Mouse (Mus musculus) CD4-positive, CD25-positive, alpha-beta regulatory T cell, adult 4 months (primary cell): ENCODE measurements around the gene Tas2r114. TPM values are rescaled to one million over a fixed set of nuclear protein-coding genes. Genes with fewer than 3 reads are reported as not detected.

Experiments used
- ATAC-seq: one replicate; pipeline ENCODE4 v1.8.0; 2017
- polyA plus RNA-seq, 2 experiments: library from polyadenylated mRNA; unstranded; fragments of 100-300 nt; shearing (Covaris generic); gene quantifications; one replicate each; pipeline ENCODE4 v1.2.1; 2017

The Tas2r114 gene
- polyA plus RNA-seq, result not detected

- no peak for ATAC-seq
These were observed at the start of gene Tas2r114 for GRCm38 (mm10) chr6:131689963-131690362. Tas2r114 (minus strand) TSS chr6:131690063.

GRCm38 (mm10) chr6:131712803-131713202, 22.9 kb upstream of the Tas2r114 start:
- no peak for ATAC-seq

DNA sequence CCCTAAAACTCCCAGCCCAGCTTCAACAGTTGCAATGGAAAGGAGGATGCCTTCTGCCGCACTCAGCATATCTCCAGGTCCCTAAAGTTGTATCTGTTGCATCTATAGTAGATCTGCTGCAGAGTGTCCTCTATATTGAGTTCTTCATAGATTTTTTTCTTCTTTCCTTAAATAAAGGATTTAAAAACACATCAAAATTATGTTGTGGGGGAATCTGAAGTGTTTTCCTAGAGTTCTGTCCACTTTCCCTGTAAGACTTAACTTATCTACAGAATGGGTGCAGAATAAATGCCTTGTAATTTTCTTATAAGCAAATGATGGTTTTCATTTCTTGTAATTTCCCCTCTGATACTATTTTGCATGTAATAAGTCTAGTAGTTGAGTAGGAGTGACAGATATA, 2.5 kb downstream of the Tas2r114 start, which contains the start of gene Tas2r105:
Tas2r105 (minus strand) TSS at position 101 of the 400 bp plus-strand sequence.
- ATAC-seq, result no peak

DNA sequence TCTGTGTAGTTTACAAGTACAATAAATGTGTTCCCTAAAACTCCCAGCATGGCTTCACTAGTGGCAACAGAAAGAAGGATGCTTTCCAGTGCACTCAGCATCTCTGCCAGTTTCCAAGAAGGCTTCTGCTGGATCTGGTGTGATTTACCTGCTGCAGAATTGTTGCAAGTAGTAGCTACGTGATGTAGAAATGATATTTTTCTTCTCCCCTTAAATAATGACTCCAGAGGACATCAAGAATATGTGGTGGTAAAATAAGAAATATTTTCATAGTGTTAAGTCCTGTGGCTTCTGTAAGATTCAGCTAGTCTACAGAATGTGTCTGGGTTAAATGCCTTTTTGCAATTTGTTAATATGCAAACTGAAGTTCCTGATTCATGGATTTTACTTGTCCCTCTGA, 4.2 kb downstream of the Tas2r114 start, which contains the start of gene Tas2r104:
Tas2r104 (minus strand) TSS at position 101 of the 400 bp plus-strand sequence.
- ATAC-seq, result no peak

GRCm38 (mm10) chr6:131678786-131679185, 11.1 kb downstream of the Tas2r114 start, which contains the start of gene Tas2r106:
Tas2r106 (minus strand) TSS chr6:131678886.
- no peak for ATAC-seq

DNA sequence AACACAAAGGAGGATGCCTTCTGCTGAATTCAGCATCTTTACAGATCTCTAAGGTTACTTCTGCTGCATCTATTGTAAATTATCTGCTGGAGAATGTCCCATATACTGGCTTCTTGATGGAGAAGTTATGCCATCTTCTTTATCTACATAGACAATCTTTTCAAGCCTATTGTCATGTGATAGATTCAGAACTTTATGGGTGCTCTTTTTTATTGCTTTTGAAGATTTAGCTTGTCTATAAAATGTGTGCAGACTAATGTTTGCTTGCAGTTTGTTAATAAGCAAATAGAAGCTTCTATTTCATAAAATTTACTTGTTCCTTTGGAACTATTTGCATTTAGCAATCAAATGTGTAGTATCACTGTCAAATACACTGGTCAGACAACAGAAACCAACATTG, 29.8 kb downstream of the Tas2r114 start, which contains the start of gene Tas2r107:
Tas2r107 (minus strand) TSS at position 101 of the 400 bp plus-strand sequence.
- no peak for ATAC-seq

Other genes starting within 250 kb of the Tas2r114 start
- not detected for gene 5430401F13Rik, start 203.7 kb downstream of the Tas2r114 start, polyA plus RNA-seq
- gene Gm6619, start 203.7 kb downstream of the Tas2r114 start, polyA plus RNA-seq, result not detected
- not detected for gene Tas2r130, start 59.2 kb downstream of the Tas2r114 start, polyA plus RNA-seq
- not detected for gene Tas2r107, start 29.9 kb downstream of the Tas2r114 start, polyA plus RNA-seq
- gene Tas2r106, start 11.2 kb downstream of the Tas2r114 start, polyA plus RNA-seq, result not detected
- not detected for gene Tas2r104, start 4.3 kb downstream of the Tas2r114 start, polyA plus RNA-seq
- gene Tas2r105, start 2.6 kb downstream of the Tas2r114 start, polyA plus RNA-seq, result not detected